Mouse (Mus musculus) heart, embryonic 16.5 days (tissue): Measurements from ENCODE around the gene Basp1. TPM values are rescaled to one million over a fixed set of nuclear protein-coding genes. Genes with fewer than 3 reads are reported as not detected.

Experiments
- ATAC-seq: fragments of 200-750 bp; cut with Nextera tagmentation; replicated peaks from 2 replicates; pipeline ENCODE4 v1.8.0; 2017; ENCODE audit warnings: moderate number of reproducible peaks; ENCODE audit not compliant: insufficient read depth, low FRiP score; ENCODE audit errors: extremely low read depth
- H3K27ac ChIP-seq: fragments of 300-500 bp; sonication (generic); 2 replicates; pipeline ENCODE4 v1.5.1; 2014; ENCODE audit warnings: mild to moderate bottlenecking, low read length, control low read depth, moderate library complexity
- H3K27me3 ChIP-seq: fragments of 300-500 bp; sonication (generic); 2 replicates; pipeline ENCODE4 v1.6.1; 2014; ENCODE audit warnings: low read length, mixed read lengths; ENCODE audit not compliant: control insufficient read depth, insufficient read depth
- H3K36me3 ChIP-seq: fragments of 300-500 bp; sonication (generic); 2 replicates; pipeline ENCODE4 v1.6.1; 2014; ENCODE audit not compliant: control insufficient read depth, insufficient read depth
- H3K4me1 ChIP-seq: fragments of 300-500 bp; sonication (generic); 2 replicates; pipeline ENCODE4 v1.6.1; 2014; ENCODE audit warnings: low read length, mixed read lengths; ENCODE audit not compliant: control insufficient read depth, insufficient read depth
- H3K4me2 ChIP-seq: fragments of 300-500 bp; sonication (generic); 2 replicates; pipeline ENCODE4 v1.6.1; 2014; ENCODE audit warnings: low read depth, mild to moderate bottlenecking, control low read depth, low read length
- H3K4me3 ChIP-seq: fragments of 300-500 bp; sonication (generic); 2 replicates; pipeline ENCODE4 v1.5.1; 2014; ENCODE audit warnings: mild to moderate bottlenecking, control low read depth, low read length
- H3K9ac ChIP-seq: fragments of 300-500 bp; sonication (generic); 2 replicates; pipeline ENCODE4 v1.6.1; 2014; ENCODE audit warnings: low read length, control low read depth
- H3K9me3 ChIP-seq: fragments of 300-500 bp; sonication (generic); replicated peaks from 2 replicates; pipeline ENCODE4 v1.6.1; 2016; ENCODE audit warnings: low read length; ENCODE audit not compliant: control insufficient read depth
- WGBS: fragments of 180-500 bp; shearing (Covaris S2); extraction: QIAGEN DNeasy Blood & Tissue Kit; methylation state at CpG from one replicate; pipeline ENCODE4 v1.1.7; 2014; 5-methylcytosine and 5-hydroxymethylcytosine counted together
- polyA plus RNA-seq: library from polyadenylated mRNA; unstranded; fragments of >200 nt; fragmentation: Nextera tagmentation; extraction: Ambion mirVana; gene quantifications from 2 replicates; pipeline ENCODE4 v1.2.1, GENCODE M21; 2015

Basp1 gene
- polyA plus RNA-seq, 1 experiment from 2014 or later = 3.1 TPM

- Histone ChIP-seq H3K27ac (no peak overlapping the region), H3K9ac (no peak overlapping the region), H3K36me3 (no peaks in the 10 kb centered on the region), H3K4me3 (no peak overlapping the region), H3K4me2 (no peak overlapping the region), H3K27me3 (no peaks in the 10 kb centered on the region), H3K4me1 (no peaks in the 10 kb centered on the region), H3K9me3 (no peaks in the 10 kb centered on the region)
- WGBS = 75% methylated on average over 6 of the region's 6 CpGs
- ATAC-seq = no peak
These were observed 26.0 kb downstream of the Basp1 start for GRCm38 (mm10) chr15:25387572-25387971.

DNA sequence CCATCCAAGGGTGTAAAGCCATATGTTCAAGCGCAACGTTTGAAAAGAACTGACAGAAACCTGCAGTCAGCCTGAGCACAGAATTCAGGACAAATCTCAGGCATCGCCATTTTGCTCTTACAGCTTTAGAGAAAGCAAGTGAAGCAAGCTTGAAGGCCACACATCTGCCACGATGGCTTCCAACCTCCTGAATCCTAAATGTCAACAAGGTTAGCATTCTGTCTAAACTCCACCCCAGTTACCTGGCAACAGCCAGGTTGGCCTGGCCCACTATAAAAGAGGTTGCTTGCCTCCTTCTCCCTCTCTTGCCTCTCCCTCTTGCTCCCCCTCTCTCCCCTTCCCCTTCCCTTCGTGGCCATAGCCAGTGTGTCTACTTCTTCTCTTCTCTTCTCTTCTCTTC, 33.5 kb downstream of the Basp1 start:
- Histone ChIP-seq H3K9me3 (no peaks in the 10 kb centered on the region), H3K4me2 (no peak overlapping the region), H3K36me3 (no peaks in the 10 kb centered on the region), H3K27ac (no peak overlapping the region), H3K27me3 (no peaks in the 10 kb centered on the region), H3K4me3 (no peak overlapping the region), H3K9ac (no peak overlapping the region), H3K4me1 (no peaks in the 10 kb centered on the region)
- ATAC-seq = no peak
- 85% methylated on average over 5 of the region's 5 CpGs for WGBS

DNA sequence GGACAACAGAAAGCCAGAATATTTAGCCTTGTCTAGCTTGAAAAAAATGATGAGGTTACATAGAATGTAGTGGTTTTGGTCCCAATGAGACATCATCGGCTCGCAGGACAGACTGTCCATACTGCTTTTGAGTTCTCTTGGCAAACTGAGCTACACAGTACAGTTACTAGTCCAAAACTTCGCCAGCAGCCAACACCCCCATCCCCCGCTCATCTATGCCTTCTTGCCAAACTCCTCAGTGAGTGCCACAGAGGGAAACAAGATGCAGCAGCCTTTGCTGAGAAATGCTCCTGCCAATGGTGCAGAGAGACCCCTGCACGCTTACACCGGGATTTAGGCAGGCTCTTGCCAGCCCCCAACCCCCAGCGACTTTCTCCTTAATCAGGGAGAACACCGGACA, 34.9 kb downstream of the Basp1 start:
- Histone ChIP-seq H3K9me3 (no peaks in the 10 kb centered on the region), H3K36me3 (no peaks in the 10 kb centered on the region), H3K27ac (no peak overlapping the region), H3K4me1 (no peaks in the 10 kb centered on the region), H3K4me2 (no peak overlapping the region), H3K4me3 (no peak overlapping the region), H3K27me3 (no peaks in the 10 kb centered on the region), H3K9ac (no peak overlapping the region)
- 86% methylated on average over 8 of the region's 8 CpGs for WGBS
- no peak for ATAC-seq

- Histone ChIP-seq H3K27ac (no peak overlapping the region), H3K4me3 (no peak overlapping the region), H3K9ac (no peak overlapping the region), H3K4me2 (no peak overlapping the region), H3K4me1 (no peaks in the 10 kb centered on the region), H3K36me3 (no peaks in the 10 kb centered on the region), H3K27me3 (no peaks in the 10 kb centered on the region), H3K9me3 (no peaks in the 10 kb centered on the region)
- no peak for ATAC-seq
- 59% methylated on average over 3 of the region's 3 CpGs for WGBS
These were observed 36.6 kb downstream of the Basp1 start for GRCm38 (mm10) chr15:25376914-25377313.

- no peaks in the 10 kb centered on the region for H3K4me1 ChIP-seq
- H3K36me3 ChIP-seq = no peaks in the 10 kb centered on the region
- no peaks in the 10 kb centered on the region for H3K27me3 ChIP-seq
- H3K4me3 ChIP-seq = no peak overlapping the region
- 59% methylated on average over 3 of the region's 3 CpGs for WGBS
- no peaks in the 10 kb centered on the region for H3K9me3 ChIP-seq
- no peak overlapping the region for H3K27ac ChIP-seq
- H3K4me2 ChIP-seq = no peak overlapping the region
- no peak overlapping the region for H3K9ac ChIP-seq
- ATAC-seq = no peak
These were observed 40.1 kb downstream of the Basp1 start for GRCm38 (mm10) chr15:25373486-25373885.

DNA sequence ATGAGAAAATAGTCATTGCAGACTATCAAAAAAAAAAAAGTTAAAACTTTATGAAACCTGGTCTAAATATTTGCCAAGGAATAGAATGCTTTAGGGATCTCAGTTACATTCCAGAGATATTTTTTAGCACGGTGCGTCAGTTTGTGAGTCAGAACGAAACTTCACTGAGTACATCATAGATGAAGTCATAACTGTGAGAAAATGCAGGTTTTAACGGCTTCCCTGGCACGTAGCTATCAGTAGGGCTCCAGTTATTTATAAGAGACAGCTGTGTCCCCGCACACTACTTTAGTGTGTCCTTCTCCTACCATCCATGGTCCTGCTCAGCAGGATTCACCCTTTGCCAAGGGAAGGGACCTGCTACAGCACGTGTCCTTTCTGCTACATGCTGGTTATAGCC, 44.0 kb downstream of the Basp1 start:
- no peak overlapping the region for H3K27ac ChIP-seq
- no peaks in the 10 kb centered on the region; the same call in 1 of the 2 replicates for H3K36me3 ChIP-seq
- H3K9me3 ChIP-seq = no peaks in the 10 kb centered on the region
- H3K4me3 ChIP-seq = no peak overlapping the region
- H3K27me3 ChIP-seq = no peaks in the 10 kb centered on the region
- ATAC-seq = no peak
- H3K4me1 ChIP-seq = peaks cover 2% of the 10 kb centered on the region; the same call in 1 of the 2 replicates
- 65% methylated on average over 7 of the region's 7 CpGs for whole genome bisulfite sequencing
- H3K9ac ChIP-seq = no peak overlapping the region
- no peak overlapping the region for H3K4me2 ChIP-seq

GRCm38 (mm10) chr15:25365503-25365902, 48.1 kb downstream of the Basp1 start:
- Histone ChIP-seq H3K9ac (no peak overlapping the region), H3K9me3 (no peaks in the 10 kb centered on the region), H3K4me3 (no peak overlapping the region), H3K4me2 (no peak overlapping the region), H3K36me3 (no peaks in the 10 kb centered on the region; the same call in 1 of the 2 replicates), H3K27ac (no peak overlapping the region), H3K4me1 (peaks cover 2% of the 10 kb centered on the region; the same call in 1 of the 2 replicates), H3K27me3 (peaks cover 4% of the 10 kb centered on the region; the same call in 1 of the 2 replicates)
- WGBS = 57% methylated on average over 5 of the region's 5 CpGs
- no peak for ATAC-seq

- H3K4me3 ChIP-seq = peak overlapping the region; percentile 61
- WGBS = 43% methylated on average over 23 of the region's 23 CpGs
- no peak for ATAC-seq
- peaks cover 2% of the 10 kb centered on the region; the same call in 1 of the 2 replicates for H3K4me1 ChIP-seq
- peaks cover 4% of the 10 kb centered on the region; the same call in 1 of the 2 replicates for H3K27me3 ChIP-seq
- peak overlapping the region; percentile 72 for H3K4me2 ChIP-seq
- H3K9me3 ChIP-seq = no peaks in the 10 kb centered on the region
- H3K9ac ChIP-seq = peak overlapping the region; percentile 77
- H3K27ac ChIP-seq = no peak overlapping the region
- H3K36me3 ChIP-seq = no peaks in the 10 kb centered on the region; the same call in 1 of the 2 replicates
These were observed 48.6 kb downstream of the Basp1 start for GRCm38 (mm10) chr15:25364819-25365463.

DNA sequence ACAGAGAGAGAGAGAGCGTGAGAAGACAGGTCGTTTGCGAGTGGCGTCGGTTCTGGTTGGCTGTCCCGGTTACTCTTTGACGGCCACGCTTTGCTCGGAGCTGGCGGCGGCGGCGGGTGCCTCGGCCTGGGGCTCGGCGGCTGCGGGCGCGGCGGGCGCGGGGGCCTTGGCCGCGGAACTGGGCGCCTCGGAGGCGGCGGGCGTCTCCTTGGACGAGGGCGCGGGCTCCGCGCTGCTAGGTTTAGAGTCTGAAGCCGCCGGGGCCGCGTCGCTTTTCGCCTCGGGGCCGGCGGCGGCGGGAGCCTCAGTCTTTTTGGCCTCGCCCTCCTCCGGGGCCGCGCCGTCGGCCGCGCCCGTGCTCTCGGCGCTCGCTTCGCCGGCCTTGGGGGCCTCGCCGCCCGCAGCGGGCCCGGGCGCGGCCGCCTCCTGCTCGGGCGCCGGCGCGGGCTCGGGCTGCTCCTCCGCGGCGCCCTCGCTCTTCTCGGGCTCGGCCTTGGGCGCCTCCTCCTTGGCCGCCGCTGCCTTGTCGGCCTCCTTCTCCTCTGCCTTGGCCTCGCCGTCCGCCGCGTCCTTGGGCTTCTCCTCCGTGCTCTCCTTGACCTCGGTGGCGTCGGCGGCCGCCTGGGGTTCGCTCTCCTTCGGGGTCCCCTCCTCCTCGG, 49.3 kb downstream of the Basp1 start:
- H3K9me3 ChIP-seq = no peaks in the 10 kb centered on the region
- WGBS = 15% methylated on average over 81 of the region's 97 CpGs
- no peaks in the 10 kb centered on the region; the same call in 1 of the 2 replicates for H3K36me3 ChIP-seq
- peaks cover 2% of the 10 kb centered on the region; the same call in 1 of the 2 replicates for H3K4me1 ChIP-seq
- H3K27me3 ChIP-seq = peaks cover 4% of the 10 kb centered on the region; the same call in 1 of the 2 replicates
- no peak overlapping the region for H3K27ac ChIP-seq
- peak overlapping the region; percentile 61 for H3K4me3 ChIP-seq
- peak overlapping the region; percentile 77 for H3K9ac ChIP-seq
- H3K4me2 ChIP-seq = peak overlapping the region; percentile 72
- ATAC-seq = peak; percentile 60
